Mouse (Mus musculus): Measurements from ENCODE around the gene Srpr. TPM values are rescaled to one million over a fixed set of nuclear protein-coding genes. Genes with fewer than 3 reads are reported as not detected.

Gene Srpr
- 35.7 and 39.7 TPM in 2 replicates for polyA plus RNA-seq (2012; rRNA removed)

- Histone ChIP-seq H3K27me3 (ENCODE audit: control insufficient read depth, insufficient read depth, low read length) (no peaks in the 10 kb centered on the region), H3K4me3 (ENCODE audit: low read depth, low read length) (peak within 1 kb of the TSS; percentile 96), H3K27ac (ENCODE audit: insufficient read depth, low read depth, low read length) (peak within 1 kb of the TSS; percentile 62), H3K36me3 (ENCODE audit: control insufficient read depth, insufficient read depth, low read length) (peaks cover 5% of the 10 kb centered on the region), H3K4me1 (ENCODE audit: control insufficient read depth, insufficient read depth, insufficient read length, low read length) (peaks cover 3% of the 10 kb centered on the region; the same call in 1 of the 2 replicates)
- WGBS: under 1% methylated on average over 44 of the region's 44 CpGs
- TF ChIP-seq CTCF (IDR thresholded peaks at IDR 0.05; ENCODE audit: extremely low read depth, insufficient read length, insufficient replicate concordance, low read depth, low read length) (peak; percentile 78), POLR2A (IDR thresholded peaks at IDR 0.05; ENCODE audit: low read depth, low read length) (no peak)
Observed at GRCm38 (mm10) chr9:35199772-35200471, at the start of gene Srpr, which contains the start of gene Tirap. Gene Srpr (plus strand): TSS chr9:35200175. Gene Tirap (minus strand): TSS chr9:35200291.

- no peaks in the 10 kb centered on the region for H3K27me3 ChIP-seq (ENCODE audit: control insufficient read depth, insufficient read depth, low read length)
- H3K36me3 ChIP-seq (ENCODE audit: control insufficient read depth, insufficient read depth, low read length): no peaks in the 10 kb centered on the region
- peaks cover 5% of the 10 kb centered on the region; the same call in 1 of the 2 replicates for H3K4me1 ChIP-seq (ENCODE audit: control insufficient read depth, insufficient read depth, insufficient read length, low read length)
- no peak overlapping the region for H3K27ac ChIP-seq (ENCODE audit: insufficient read depth, low read depth, low read length)
- no peak for TF ChIP-seq CTCF (IDR thresholded peaks at IDR 0.05; ENCODE audit: extremely low read depth, insufficient read length, insufficient replicate concordance, low read depth, low read length)
- TF ChIP-seq POLR2A (IDR thresholded peaks at IDR 0.05; ENCODE audit: low read depth, low read length): no peak
- 95% methylated on average over 1 of the region's 1 CpGs for WGBS
- no peak overlapping the region for H3K4me3 ChIP-seq (ENCODE audit: low read depth, low read length)
Observed at GRCm38 (mm10) chr9:35152923-35153322, 47.1 kb upstream of the Srpr start.

GRCm38 (mm10) chr9:35156002-35156710, 43.8 kb upstream of the Srpr start:
- H3K36me3 ChIP-seq (ENCODE audit: control insufficient read depth, insufficient read depth, low read length): no peaks in the 10 kb centered on the region
- 0 out of 2 replicates have a peak, but pooled peaks cover 3% of the 10 kb centered on the region for H3K4me1 ChIP-seq (ENCODE audit: control insufficient read depth, insufficient read depth, insufficient read length, low read length)
- TF ChIP-seq CTCF (IDR thresholded peaks at IDR 0.05; ENCODE audit: extremely low read depth, insufficient read length, insufficient replicate concordance, low read depth, low read length): no peak
- no peak for TF ChIP-seq POLR2A (IDR thresholded peaks at IDR 0.05; ENCODE audit: low read depth, low read length)
- H3K27ac ChIP-seq (ENCODE audit: insufficient read depth, low read depth, low read length): peak overlapping the region; percentile 33; the same call in 1 of the 2 replicates
- no peak overlapping the region for H3K4me3 ChIP-seq (ENCODE audit: low read depth, low read length)
- 88% methylated on average over 5 of the region's 5 CpGs for WGBS
- no peaks in the 10 kb centered on the region for H3K27me3 ChIP-seq (ENCODE audit: control insufficient read depth, insufficient read depth, low read length)

GRCm38 (mm10) chr9:35156862-35157261, 43.1 kb upstream of the Srpr start:
- no peak overlapping the region for H3K4me3 ChIP-seq (ENCODE audit: low read depth, low read length)
- H3K27ac ChIP-seq (ENCODE audit: insufficient read depth, low read depth, low read length): no peak overlapping the region; the same call in 1 of the 2 replicates
- TF ChIP-seq CTCF (IDR thresholded peaks at IDR 0.05; ENCODE audit: extremely low read depth, insufficient read length, insufficient replicate concordance, low read depth, low read length) (no peak), POLR2A (IDR thresholded peaks at IDR 0.05; ENCODE audit: low read depth, low read length) (no peak)
- H3K27me3 ChIP-seq (ENCODE audit: control insufficient read depth, insufficient read depth, low read length): no peaks in the 10 kb centered on the region
- 0 out of 2 replicates have a peak, but pooled peaks cover 3% of the 10 kb centered on the region for H3K4me1 ChIP-seq (ENCODE audit: control insufficient read depth, insufficient read depth, insufficient read length, low read length)
- 81% methylated on average over 4 of the region's 4 CpGs for WGBS
- no peaks in the 10 kb centered on the region for H3K36me3 ChIP-seq (ENCODE audit: control insufficient read depth, insufficient read depth, low read length)

DNA sequence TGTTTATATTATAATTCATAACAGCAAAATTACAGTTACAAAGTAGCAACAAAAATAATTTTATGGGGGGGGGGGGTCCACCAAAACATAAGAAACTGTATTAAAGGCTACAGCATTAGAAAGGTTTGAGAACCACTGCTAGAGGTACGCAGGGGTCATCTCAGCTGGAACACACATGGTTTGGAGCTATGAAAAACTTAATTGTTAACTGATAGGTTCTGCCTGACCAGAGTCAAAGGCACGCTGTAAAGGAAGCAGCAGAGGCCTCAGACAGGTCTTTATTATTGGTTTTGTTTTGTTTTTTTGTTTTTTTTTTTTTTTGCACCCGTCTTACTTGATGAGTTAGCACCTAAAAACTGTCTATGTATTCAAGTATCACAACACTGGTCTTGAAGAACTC, 41.5 kb upstream of the Srpr start:
- 94% methylated on average over 3 of the region's 3 CpGs for WGBS
- Histone ChIP-seq H3K27ac (ENCODE audit: insufficient read depth, low read depth, low read length) (no peak overlapping the region), H3K4me3 (ENCODE audit: low read depth, low read length) (no peak overlapping the region), H3K27me3 (ENCODE audit: control insufficient read depth, insufficient read depth, low read length) (no peaks in the 10 kb centered on the region), H3K4me1 (ENCODE audit: control insufficient read depth, insufficient read depth, insufficient read length, low read length) (peaks cover 8% of the 10 kb centered on the region), H3K36me3 (ENCODE audit: control insufficient read depth, insufficient read depth, low read length) (no peaks in the 10 kb centered on the region)
- no peak for TF ChIP-seq CTCF (IDR thresholded peaks at IDR 0.05; ENCODE audit: extremely low read depth, insufficient read length, insufficient replicate concordance, low read depth, low read length)
- no peak for TF ChIP-seq POLR2A (IDR thresholded peaks at IDR 0.05; ENCODE audit: low read depth, low read length)

DNA sequence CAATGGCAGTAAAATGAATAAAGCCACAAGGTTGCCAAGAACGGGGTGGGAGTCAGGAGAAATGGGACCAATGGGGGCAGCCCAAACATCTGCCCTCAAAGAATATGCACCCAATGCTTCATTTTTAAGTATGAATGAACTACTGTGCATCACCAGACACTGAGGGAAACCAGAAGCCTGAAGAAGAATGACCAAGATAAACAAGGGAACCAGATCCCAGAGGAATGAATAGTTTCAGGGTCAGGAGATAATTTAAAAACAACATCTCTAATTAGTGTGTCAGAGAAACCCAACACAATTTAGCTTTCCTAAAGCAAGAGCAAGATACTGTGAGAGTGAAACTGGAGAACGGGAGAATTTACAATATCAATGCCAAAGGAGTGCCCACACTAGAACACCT, 39.3 kb upstream of the Srpr start:
- TF ChIP-seq CTCF (IDR thresholded peaks at IDR 0.05; ENCODE audit: extremely low read depth, insufficient read length, insufficient replicate concordance, low read depth, low read length) (no peak), POLR2A (IDR thresholded peaks at IDR 0.05; ENCODE audit: low read depth, low read length) (no peak)
- H3K4me3 ChIP-seq (ENCODE audit: low read depth, low read length): no peak overlapping the region
- H3K36me3 ChIP-seq (ENCODE audit: control insufficient read depth, insufficient read depth, low read length): no peaks in the 10 kb centered on the region
- no peak overlapping the region for H3K27ac ChIP-seq (ENCODE audit: insufficient read depth, low read depth, low read length)
- no peaks in the 10 kb centered on the region for H3K27me3 ChIP-seq (ENCODE audit: control insufficient read depth, insufficient read depth, low read length)
- H3K4me1 ChIP-seq (ENCODE audit: control insufficient read depth, insufficient read depth, insufficient read length, low read length): peaks cover 19% of the 10 kb centered on the region
- 82% methylated on average over 2 of the region's 2 CpGs for WGBS

GRCm38 (mm10) chr9:35161721-35162120, 38.3 kb upstream of the Srpr start:
- no peak overlapping the region for H3K27ac ChIP-seq (ENCODE audit: insufficient read depth, low read depth, low read length)
- no peak overlapping the region for H3K4me3 ChIP-seq (ENCODE audit: low read depth, low read length)
- H3K4me1 ChIP-seq (ENCODE audit: control insufficient read depth, insufficient read depth, insufficient read length, low read length): peaks cover 17% of the 10 kb centered on the region
- TF ChIP-seq CTCF (IDR thresholded peaks at IDR 0.05; ENCODE audit: extremely low read depth, insufficient read length, insufficient replicate concordance, low read depth, low read length): no peak
- no peak for TF ChIP-seq POLR2A (IDR thresholded peaks at IDR 0.05; ENCODE audit: low read depth, low read length)
- H3K36me3 ChIP-seq (ENCODE audit: control insufficient read depth, insufficient read depth, low read length): no peaks in the 10 kb centered on the region
- no peaks in the 10 kb centered on the region for H3K27me3 ChIP-seq (ENCODE audit: control insufficient read depth, insufficient read depth, low read length)
- 88% methylated on average over 7 of the region's 7 CpGs for WGBS
